Mouse (Mus musculus): ENCODE measurements around the gene Strap.

- TF ChIP-seq CTCF (conservative IDR thresholded peaks at IDR 0.05; ENCODE audit: low read length) (no peak), NANOG (IDR thresholded peaks at IDR 0.05; ENCODE audit: borderline replicate concordance, low read length) (no peak), POU5F1 (IDR thresholded peaks at IDR 0.05; ENCODE audit: borderline replicate concordance, low read length) (no peak)
Measured at GRCm38 (mm10) chr6:137795494-137795893, 60.6 kb downstream of the Strap start.
